Mouse (Mus musculus) heart, embryonic 10.5 days (tissue): ENCODE measurements around the gene Mpst. TPM values are rescaled to one million over a fixed set of nuclear protein-coding genes. Genes with fewer than 3 reads are reported as not detected.
A peak's percentile ranks its signal among the peaks of the same experiment; 100 is the strongest.

ENCODE experiments used
- DNase-seq: peaks from one replicate; pipeline ENCODE4 v3.0.0-alpha.2; 2017; ENCODE audit warnings: low spot score
- H3K27ac ChIP-seq: fragments of 300-500 bp; sonication (generic); 2 replicates; pipeline ENCODE4 v1.5.1; 2016; ENCODE audit warnings: mild to moderate bottlenecking
- H3K27me3 ChIP-seq: fragments of 300-500 bp; sonication (generic); 2 replicates; pipeline ENCODE4 v1.6.1; 2016; ENCODE audit warnings: mild to moderate bottlenecking; ENCODE audit not compliant: poor library complexity, insufficient read depth, severe bottlenecking
- H3K36me3 ChIP-seq: fragments of 300-500 bp; sonication (generic); 2 replicates; pipeline ENCODE4 v1.6.1; 2016; ENCODE audit warnings: mild to moderate bottlenecking, moderate library complexity
- H3K4me1 ChIP-seq: fragments of 300-500 bp; sonication (generic); 2 replicates; pipeline ENCODE4 v1.6.1; 2016; ENCODE audit warnings: mild to moderate bottlenecking
- H3K4me3 ChIP-seq: fragments of 300-500 bp; sonication (generic); 2 replicates; pipeline ENCODE4 v1.5.1; 2016; ENCODE audit warnings: mild to moderate bottlenecking, moderate library complexity
- H3K9me3 ChIP-seq: fragments of 300-500 bp; sonication (generic); 2 replicates; pipeline ENCODE4 v1.6.1; 2016; ENCODE audit warnings: mild to moderate bottlenecking, moderate library complexity
- WGBS: fragments of 180-500 bp; shearing (Covaris S2); methylation state at CpG from one replicate; pipeline ENCODE4 v1.1.7; 2016; 5-methylcytosine and 5-hydroxymethylcytosine counted together
- polyA plus RNA-seq: library from polyadenylated mRNA; unstranded; fragments of >200 nt; fragmentation: Nextera tagmentation; extraction: Ambion mirVana; gene quantifications from 2 replicates; pipeline ENCODE4 v1.2.1, GENCODE M21; 2016

Gene Mpst
- polyA plus RNA-seq, 1 experiment from 2014 or later, result 1.4 TPM

DNA sequence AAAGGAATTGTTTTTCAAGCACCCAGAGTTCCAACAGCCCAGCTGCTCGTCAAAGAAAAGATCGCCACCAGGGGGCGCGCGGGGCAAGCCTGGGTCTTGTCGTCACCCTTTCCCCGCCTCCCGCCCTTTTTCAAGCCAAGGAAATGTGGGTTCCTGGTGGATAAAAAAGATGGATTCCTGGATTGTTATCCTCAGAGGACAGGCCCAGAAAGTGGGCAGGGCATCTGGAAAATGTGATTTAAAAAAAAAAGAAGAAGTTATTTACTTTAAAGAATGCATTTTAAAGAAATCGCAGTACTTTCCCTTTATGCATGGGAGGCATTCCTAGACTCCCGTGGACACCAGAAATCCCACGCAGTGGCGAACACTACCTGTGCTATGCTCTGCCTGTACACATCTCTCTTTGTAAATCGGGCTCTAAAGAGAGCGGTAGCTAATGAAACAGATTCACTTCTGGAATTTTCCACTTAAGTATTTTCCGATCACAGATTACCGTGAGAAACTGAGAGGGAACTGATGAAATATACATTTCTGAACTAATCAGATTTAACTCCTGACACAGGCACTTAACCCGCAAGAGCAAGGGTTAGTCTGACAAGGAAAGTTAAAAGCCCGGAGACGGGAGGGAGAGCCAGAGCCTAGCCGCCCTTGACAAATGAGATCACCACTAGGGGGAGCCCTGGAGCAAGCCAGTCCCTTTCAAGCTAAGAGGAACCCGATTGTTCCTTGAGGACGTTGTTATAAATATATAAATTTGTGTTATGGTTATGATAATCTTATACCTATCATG is 41.7 kb downstream of the Mpst start:
- Histone ChIP-seq H3K36me3 (no peaks in the 10 kb centered on the region), H3K4me1 (peaks cover 43% of the 10 kb centered on the region), H3K9me3 (no peaks in the 10 kb centered on the region), H3K27ac (peak overlapping the region; percentile 89), H3K27me3 (peaks cover 16% of the 10 kb centered on the region), H3K4me3 (peak overlapping the region; percentile 52)
- DNase-seq, result peak; percentile 95
- WGBS, result 2% methylated on average over 22 of the region's 22 CpGs

GRCm38 (mm10) chr15:78449131-78449530 is 42.9 kb downstream of the Mpst start:
- Histone ChIP-seq H3K36me3 (no peaks in the 10 kb centered on the region), H3K27me3 (peaks cover 9% of the 10 kb centered on the region), H3K4me1 (peaks cover 35% of the 10 kb centered on the region), H3K4me3 (0 out of 2 replicates have a peak overlapping the region, but pooled peaks have one; percentile 10), H3K9me3 (no peaks in the 10 kb centered on the region), H3K27ac (peak overlapping the region; percentile 89)
- DNase-seq, result no peak
- WGBS, result 33% methylated on average over 6 of the region's 6 CpGs

DNA sequence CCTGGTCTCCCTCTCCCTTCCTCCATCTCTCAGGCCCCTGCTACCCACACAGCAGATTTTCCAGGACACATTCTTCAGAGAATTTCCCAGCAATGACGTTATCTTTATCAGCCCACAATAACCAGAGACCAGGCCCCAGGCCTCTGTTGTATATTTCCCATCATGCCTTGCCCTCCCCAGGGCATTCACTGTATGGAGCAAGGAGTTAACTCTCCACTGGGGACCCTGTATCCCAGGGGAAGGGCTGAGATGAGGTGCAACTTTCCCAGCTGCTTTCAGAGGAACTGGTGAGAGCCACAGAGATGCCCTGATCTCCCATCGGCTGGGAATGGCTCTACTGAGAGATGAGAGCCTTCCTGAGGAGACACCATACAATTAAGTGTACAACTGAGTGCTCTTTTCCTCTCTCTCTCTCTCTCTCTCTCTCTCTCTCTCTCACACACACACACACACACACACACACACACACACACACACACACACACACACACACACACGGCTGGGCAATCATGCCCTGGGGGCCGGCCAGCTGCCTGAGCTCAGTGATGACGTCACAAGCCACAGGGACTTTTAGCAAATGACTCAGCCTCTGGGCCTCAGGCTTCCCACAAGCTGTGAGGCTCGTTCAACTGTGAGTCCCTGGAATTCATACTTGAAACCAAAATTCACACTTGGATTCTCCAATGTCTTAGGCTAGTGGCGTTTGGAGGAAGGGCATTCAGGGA is 43.6 kb downstream of the Mpst start:
- H3K4me3 ChIP-seq, result no peak overlapping the region
- 23% methylated on average over 7 of the region's 7 CpGs for WGBS
- peaks cover 6% of the 10 kb centered on the region; the same call in 1 of the 2 replicates for H3K27me3 ChIP-seq
- H3K27ac ChIP-seq, result peak overlapping the region; percentile 89
- H3K9me3 ChIP-seq, result no peaks in the 10 kb centered on the region
- peak; percentile 86 for DNase-seq
- no peaks in the 10 kb centered on the region for H3K36me3 ChIP-seq
- H3K4me1 ChIP-seq, result peaks cover 31% of the 10 kb centered on the region

DNA sequence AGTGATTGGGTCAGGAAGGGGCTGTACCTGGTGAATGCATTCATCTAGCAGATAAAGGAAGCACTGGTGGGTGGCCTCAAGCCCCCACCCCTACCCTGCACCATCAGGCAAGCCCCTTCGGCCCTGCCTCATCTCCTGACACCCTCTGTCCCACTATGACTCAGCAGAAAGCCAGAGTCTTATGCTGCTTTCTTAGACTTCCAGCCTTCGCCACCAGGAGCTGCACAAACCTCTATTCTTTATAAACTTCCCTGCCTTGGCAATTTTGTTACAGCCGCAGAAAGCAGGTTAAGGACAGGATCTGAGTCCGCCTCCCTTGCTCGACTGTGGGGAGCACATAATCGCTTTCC is 44.2 kb downstream of the Mpst start:
- Histone ChIP-seq H3K27ac (peak overlapping the region; percentile 89), H3K4me3 (no peak overlapping the region), H3K27me3 (peaks cover 6% of the 10 kb centered on the region; the same call in 1 of the 2 replicates), H3K9me3 (no peaks in the 10 kb centered on the region), H3K36me3 (no peaks in the 10 kb centered on the region), H3K4me1 (peaks cover 36% of the 10 kb centered on the region)
- DNase-seq, result no peak
- WGBS, result 85% methylated on average over 6 of the region's 6 CpGs

- peaks cover 42% of the 10 kb centered on the region for H3K4me1 ChIP-seq
- H3K27me3 ChIP-seq, result no peaks in the 10 kb centered on the region
- no peaks in the 10 kb centered on the region for H3K9me3 ChIP-seq
- no peak for DNase-seq
- peak overlapping the region; percentile 89; the same call in 1 of the 2 replicates for H3K27ac ChIP-seq
- H3K4me3 ChIP-seq, result no peak overlapping the region
- no peaks in the 10 kb centered on the region for H3K36me3 ChIP-seq
- WGBS, result 79% methylated on average over 2 of the region's 2 CpGs
These were observed 45.0 kb downstream of the Mpst start for GRCm38 (mm10) chr15:78451201-78451600.

GRCm38 (mm10) chr15:78452929-78453328 is 46.7 kb downstream of the Mpst start:
- Histone ChIP-seq H3K27ac (no peak overlapping the region), H3K4me3 (no peak overlapping the region), H3K4me1 (peaks cover 39% of the 10 kb centered on the region), H3K9me3 (no peaks in the 10 kb centered on the region), H3K27me3 (peaks cover 5% of the 10 kb centered on the region; the same call in 1 of the 2 replicates), H3K36me3 (no peaks in the 10 kb centered on the region)
- WGBS, result 74% methylated on average over 3 of the region's 3 CpGs
- no peak for DNase-seq

GRCm38 (mm10) chr15:78455168-78455567 is 49.0 kb downstream of the Mpst start:
- H3K36me3 ChIP-seq, result no peaks in the 10 kb centered on the region
- WGBS, result 65% methylated on average over 4 of the region's 4 CpGs
- H3K9me3 ChIP-seq, result no peaks in the 10 kb centered on the region
- 0 out of 2 replicates have a peak overlapping the region, but pooled peaks have one; percentile 12 for H3K27ac ChIP-seq
- no peak for DNase-seq
- no peak overlapping the region for H3K4me3 ChIP-seq
- H3K4me1 ChIP-seq, result peaks cover 18% of the 10 kb centered on the region
- peaks cover 10% of the 10 kb centered on the region; the same call in 1 of the 2 replicates for H3K27me3 ChIP-seq

- WGBS, result 59% methylated on average over 7 of the region's 7 CpGs
- Histone ChIP-seq H3K27me3 (peaks cover 19% of the 10 kb centered on the region; the same call in 1 of the 2 replicates), H3K27ac (no peak overlapping the region), H3K4me1 (peaks cover 14% of the 10 kb centered on the region), H3K4me3 (no peak overlapping the region), H3K9me3 (no peaks in the 10 kb centered on the region), H3K36me3 (no peaks in the 10 kb centered on the region)
- no peak for DNase-seq
These were observed 49.8 kb downstream of the Mpst start for GRCm38 (mm10) chr15:78456051-78456450.

- WGBS, result 79% methylated on average over 10 of the region's 10 CpGs
- H3K4me1 ChIP-seq, result peaks cover 14% of the 10 kb centered on the region; the same call in 1 of the 2 replicates
- peaks cover 27% of the 10 kb centered on the region; the same call in 1 of the 2 replicates for H3K27me3 ChIP-seq
- H3K27ac ChIP-seq, result no peak overlapping the region
- H3K36me3 ChIP-seq, result no peaks in the 10 kb centered on the region
- no peaks in the 10 kb centered on the region for H3K9me3 ChIP-seq
- DNase-seq, result no peak
- H3K4me3 ChIP-seq, result no peak overlapping the region
These were observed 51.0 kb downstream of the Mpst start for GRCm38 (mm10) chr15:78457193-78457592.

DNA sequence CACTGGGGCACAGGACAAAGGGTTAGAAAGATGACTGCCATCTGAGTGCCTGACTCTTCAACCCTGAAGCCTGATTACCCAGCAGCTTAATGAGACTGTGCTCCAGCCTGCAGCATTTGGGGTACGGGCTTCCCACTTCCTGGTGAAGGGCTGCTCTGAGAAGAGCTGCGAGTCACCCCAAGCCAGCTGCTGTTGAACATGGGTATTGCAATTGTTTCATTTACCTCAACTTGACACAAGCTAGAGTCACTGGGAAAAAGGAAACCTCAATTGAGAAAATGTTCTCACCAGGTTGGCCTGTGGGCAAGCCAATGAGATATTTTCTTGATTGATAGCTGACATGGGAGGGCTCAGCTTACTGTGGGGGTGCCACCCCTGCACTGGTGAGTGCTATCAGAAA is 56.8 kb downstream of the Mpst start:
- DNase-seq, result no peak
- H3K9me3 ChIP-seq, result no peaks in the 10 kb centered on the region
- H3K27ac ChIP-seq, result no peak overlapping the region
- peaks cover 7% of the 10 kb centered on the region; the same call in 1 of the 2 replicates for H3K4me1 ChIP-seq
- H3K27me3 ChIP-seq, result peaks cover 22% of the 10 kb centered on the region; the same call in 1 of the 2 replicates
- no peaks in the 10 kb centered on the region for H3K36me3 ChIP-seq
- H3K4me3 ChIP-seq, result no peak overlapping the region
- WGBS, result 59% methylated on average over 2 of the region's 2 CpGs

Other genes with a start within 250 kb of the Mpst start
- gene Ift27, start 232.3 kb upstream of the Mpst start, polyA plus RNA-seq, result 49.0 and 60.4 TPM in 2 replicates
- 0.30 and 1.3 TPM in 2 replicates for gene Pvalb, start 200.0 kb upstream of the Mpst start, polyA plus RNA-seq
- gene Ncf4, start 161.6 kb upstream of the Mpst start, polyA plus RNA-seq, result 7.5 and 12.3 TPM in 2 replicates
- gene Csf2rb2, start 100.7 kb upstream of the Mpst start, polyA plus RNA-seq, result 0.75 and 1.5 TPM in 2 replicates
- gene Csf2rb, start 80.7 kb upstream of the Mpst start, polyA plus RNA-seq, result 8.2 and 9.3 TPM in 2 replicates
- gene Tex33, start 10.5 kb upstream of the Mpst start, polyA plus RNA-seq, result not detected in 2 replicates
- gene Tst, start 509 bp upstream of the Mpst start, polyA plus RNA-seq, result 9.5 and 25.6 TPM in 2 replicates
- gene Kctd17, start 22.1 kb downstream of the Mpst start, polyA plus RNA-seq, result 23.0 and 30.3 TPM in 2 replicates
- gene Tmprss6, start 62.2 kb downstream of the Mpst start, polyA plus RNA-seq, result 0.06 and 1.7 TPM in 2 replicates
- not detected in 2 replicates for gene Il2rb, start 88.9 kb downstream of the Mpst start, polyA plus RNA-seq
- gene C1qtnf6, start 125.0 kb downstream of the Mpst start, polyA plus RNA-seq, result 19.0 and 28.4 TPM in 2 replicates
- gene Sstr3, start 138.3 kb downstream of the Mpst start, polyA plus RNA-seq, result 0.12 TPM in 1 of 2 replicates, not detected in the other
- 5.9 and 13.0 TPM in 2 replicates for gene Rac2, start 166.4 kb downstream of the Mpst start, polyA plus RNA-seq
- gene Cyth4, start 190.6 kb downstream of the Mpst start, polyA plus RNA-seq, result 2.3 and 5.0 TPM in 2 replicates